Mouse (Mus musculus) liver, postnatal 0 days (tissue): ENCODE results near the gene Slc15a1. TPM values are rescaled to one million over a fixed set of nuclear protein-coding genes. Genes with fewer than 3 reads are reported as not detected.

Experiments used
- ATAC-seq: fragments of 200-750 bp; cut with Nextera tagmentation; 2 replicates; pipeline ENCODE4 v1.8.0; 2017; ENCODE audit warnings: mild to moderate bottlenecking, moderate library complexity
- DNase-seq: peaks from one replicate; pipeline ENCODE4 v3.0.0-alpha.2; 2016
- H3K27ac ChIP-seq: fragments of 300-500 bp; sonication (generic); 2 replicates; pipeline ENCODE4 v1.5.1; 2014; ENCODE audit warnings: antibody characterized with exemption, moderate library complexity, mild to moderate bottlenecking, low read depth
- H3K27me3 ChIP-seq: fragments of 300-500 bp; sonication (generic); 2 replicates; pipeline ENCODE4 v1.6.1; 2014; ENCODE audit warnings: low read length, control low read depth, mixed read lengths; ENCODE audit not compliant: insufficient read depth
- H3K36me3 ChIP-seq: fragments of 300-500 bp; sonication (generic); replicated peaks from 2 replicates; pipeline ENCODE4 v1.6.1; 2014; ENCODE audit warnings: mild to moderate bottlenecking, control low read depth, low read length, moderate library complexity, mixed read lengths; ENCODE audit not compliant: insufficient read depth
- H3K4me1 ChIP-seq: fragments of 300-500 bp; sonication (generic); 2 replicates; pipeline ENCODE4 v1.6.1; 2014; ENCODE audit warnings: antibody characterized with exemption, mild to moderate bottlenecking, control low read depth; ENCODE audit not compliant: insufficient read depth
- H3K4me2 ChIP-seq: fragments of 300-500 bp; sonication (generic); 2 replicates; pipeline ENCODE4 v1.6.1; 2014; ENCODE audit warnings: low read depth, mild to moderate bottlenecking, low read length, moderate library complexity, mixed read lengths
- H3K4me3 ChIP-seq: fragments of 300-500 bp; sonication (generic); 2 replicates; pipeline ENCODE4 v1.5.1; 2014; ENCODE audit warnings: low read depth, low read length
- H3K9ac ChIP-seq: fragments of 300-500 bp; sonication (generic); replicated peaks from 2 replicates; pipeline ENCODE4 v1.6.1; 2014; ENCODE audit warnings: mild to moderate bottlenecking, moderate library complexity
- H3K9me3 ChIP-seq: fragments of 300-500 bp; sonication (generic); 2 replicates; pipeline ENCODE4 v1.6.1; 2016; ENCODE audit warnings: mild to moderate bottlenecking, control low read depth, low read length, mixed read lengths
- CTCF ChIP-seq: sonication (generic); IDR thresholded peaks from 2 replicates; pipeline ENCODE4 v1.5.1; 2016; ENCODE audit warnings: antibody characterized with exemption, low read depth
- EP300 ChIP-seq: IDR thresholded peaks from 2 replicates; pipeline ENCODE4 v1.6.1; 2016; ENCODE audit warnings: antibody characterized with exemption, low read depth, mild to moderate bottlenecking
- WGBS: fragments of 180-500 bp; shearing (Covaris S2); extraction: QIAGEN DNeasy Blood & Tissue Kit; methylation state at CpG from one replicate; pipeline ENCODE4 v1.1.7; 2014; ENCODE audit not compliant: insufficient replicate concordance; 5-methylcytosine and 5-hydroxymethylcytosine counted together
- polyA plus RNA-seq: library from polyadenylated mRNA; unstranded; fragments of >200 nt; fragmentation: Nextera tagmentation; extraction: Ambion mirVana; gene quantifications from 2 replicates; pipeline ENCODE4 v1.2.1, GENCODE M21; 2015

The Slc15a1 gene
- polyA plus RNA-seq, 1 experiment from 2014 or later: not detected

DNA sequence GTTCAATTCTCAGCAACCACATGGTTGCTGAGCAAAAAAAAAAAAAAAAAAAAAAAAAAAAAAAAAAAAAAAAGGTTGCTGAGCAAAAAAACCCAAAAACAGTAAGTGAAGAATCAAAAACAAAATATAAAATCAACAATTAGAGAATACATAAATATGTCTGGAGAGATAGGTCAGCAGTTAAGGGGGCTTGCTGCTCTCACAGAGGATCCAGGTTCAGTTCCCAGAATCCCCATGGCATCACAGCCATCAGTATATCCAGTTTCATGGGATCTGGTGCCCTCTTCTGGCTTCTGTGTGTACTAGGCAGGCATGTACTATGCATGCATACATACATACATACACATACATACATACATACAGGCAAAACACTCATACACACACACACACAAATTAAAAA is 78.3 kb downstream of the Slc15a1 start:
- DNase-seq: peak; percentile 38
- H3K4me1 ChIP-seq: peaks cover 22% of the 10 kb centered on the region
- no peak for ATAC-seq
- H3K4me2 ChIP-seq: no peak overlapping the region
- H3K4me3 ChIP-seq: no peak overlapping the region
- no peaks in the 10 kb centered on the region for H3K36me3 ChIP-seq
- TF ChIP-seq EP300 (no peak), CTCF (peak; percentile 78)
- no peak overlapping the region for H3K9ac ChIP-seq
- no peak overlapping the region for H3K27ac ChIP-seq
- no peaks in the 10 kb centered on the region for H3K9me3 ChIP-seq
- H3K27me3 ChIP-seq: no peaks in the 10 kb centered on the region

DNA sequence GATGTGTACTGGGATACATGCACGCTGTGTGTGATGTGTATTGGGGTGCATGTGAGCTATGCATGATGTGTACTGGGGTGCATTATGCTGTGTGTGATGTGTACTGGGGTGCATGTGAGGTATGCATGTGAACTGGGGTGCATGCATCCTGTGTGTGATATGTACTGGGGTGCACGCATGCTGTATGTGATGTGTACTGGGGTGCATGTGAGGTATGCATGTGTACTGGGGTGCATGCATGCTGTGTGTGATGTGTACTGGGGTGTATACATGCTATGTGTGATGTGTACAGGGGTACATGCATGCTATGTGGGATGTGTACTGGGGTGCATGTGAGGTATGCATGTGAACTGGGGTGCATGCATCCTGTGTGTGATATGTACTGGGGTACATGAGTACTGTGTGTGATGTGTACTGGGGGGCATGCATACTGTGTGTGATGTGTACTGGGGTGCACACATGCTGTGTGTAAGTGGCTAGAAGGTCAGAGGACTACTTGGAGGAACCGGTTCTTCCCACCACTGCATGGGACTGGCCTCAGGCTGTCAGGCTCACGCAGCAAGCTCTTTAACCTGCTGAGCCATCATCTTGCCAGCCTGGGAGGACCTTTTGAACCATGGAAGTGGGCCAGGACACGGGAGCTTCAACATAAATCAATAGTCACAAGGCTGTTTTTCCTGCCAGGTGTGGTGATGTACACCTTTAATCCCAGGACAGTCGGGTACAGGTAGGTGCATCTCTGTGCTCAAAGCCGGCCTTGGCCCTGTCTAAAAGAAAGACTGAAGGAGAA is 79.9 kb downstream of the Slc15a1 start:
- ATAC-seq: peak; percentile 14; the same call in 1 of the 2 replicates

DNA sequence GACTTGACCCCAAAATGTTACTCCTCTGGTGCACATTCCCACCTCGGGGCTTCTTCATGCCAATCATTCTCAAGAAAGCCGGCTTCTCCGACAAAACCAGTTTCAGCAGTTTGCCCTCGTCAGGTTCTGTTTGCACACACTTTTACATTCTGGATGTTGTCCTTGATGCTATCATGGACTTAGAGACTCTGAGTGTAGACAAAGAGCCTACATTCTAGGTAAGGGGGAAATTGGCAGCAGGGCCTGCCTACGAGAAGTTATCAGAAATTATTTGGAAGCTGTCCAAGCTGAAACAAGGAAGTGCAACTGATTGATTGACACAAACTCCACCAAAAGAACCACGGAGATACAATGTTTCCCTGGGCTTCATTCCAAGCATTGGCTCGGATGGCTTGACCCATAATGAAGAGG is 81.7 kb downstream of the Slc15a1 start:
- Histone ChIP-seq H3K27ac (peak overlapping the region; percentile 94), H3K27me3 (no peaks in the 10 kb centered on the region), H3K36me3 (no peaks in the 10 kb centered on the region), H3K4me3 (no peak overlapping the region), H3K4me2 (peak overlapping the region; percentile 66), H3K9ac (peak overlapping the region; percentile 55; the same call in 1 of the 2 replicates), H3K4me1 (peaks cover 24% of the 10 kb centered on the region), H3K9me3 (no peaks in the 10 kb centered on the region)
- WGBS: 9% methylated on average over 7 of the region's 7 CpGs
- TF ChIP-seq EP300 (no peak), CTCF (no peak)
- ATAC-seq: peak; percentile 4; the same call in 1 of the 2 replicates
- DNase-seq: no peak

More for the DNA sequence above, 79.9 kb downstream of the Slc15a1 start:
- H3K27me3 ChIP-seq: no peaks in the 10 kb centered on the region
- peaks cover 24% of the 10 kb centered on the region for H3K4me1 ChIP-seq
- no peaks in the 10 kb centered on the region for H3K36me3 ChIP-seq
- no peak for TF ChIP-seq CTCF
- no peak for TF ChIP-seq EP300
- no peak overlapping the region for H3K27ac ChIP-seq
- no peak overlapping the region for H3K4me3 ChIP-seq
- H3K4me2 ChIP-seq: no peak overlapping the region
- no peaks in the 10 kb centered on the region for H3K9me3 ChIP-seq
- WGBS: 65% methylated on average over 7 of the region's 7 CpGs
- no peak overlapping the region for H3K9ac ChIP-seq
- DNase-seq: peak; percentile 60

DNA sequence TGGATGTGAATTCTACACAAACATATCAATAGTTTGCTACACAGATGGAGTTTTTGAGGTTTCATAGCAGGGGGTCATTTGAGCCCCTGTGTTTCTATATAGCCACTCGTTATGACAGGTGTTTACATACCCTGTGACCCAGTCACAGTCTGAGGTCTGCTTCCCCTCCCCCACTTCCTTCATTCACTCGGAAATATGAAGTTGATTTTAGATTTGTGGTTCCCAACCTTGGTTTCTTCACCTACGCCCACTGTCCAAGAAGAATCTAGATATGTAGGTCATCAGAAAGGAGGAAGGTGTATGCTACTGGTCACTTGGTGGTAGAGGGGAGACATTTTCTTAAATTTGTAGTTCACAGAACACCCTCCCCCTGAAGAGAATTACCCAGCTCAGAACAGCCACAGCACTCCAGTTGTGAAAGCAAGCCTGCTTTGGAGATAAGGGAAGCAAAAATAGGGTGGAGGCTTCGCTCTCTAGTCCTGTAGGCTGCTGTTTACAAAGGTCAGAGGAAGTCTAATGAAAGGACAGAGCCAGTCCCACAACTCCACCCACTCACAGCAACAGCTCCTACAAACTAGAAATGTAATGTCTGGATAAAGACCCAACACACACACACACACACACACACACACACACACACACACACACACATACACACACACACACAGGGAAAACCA is 82.2 kb downstream of the Slc15a1 start:
- H3K4me3 ChIP-seq: peak overlapping the region; percentile 17; the same call in 1 of the 2 replicates
- H3K4me2 ChIP-seq: peak overlapping the region; percentile 66
- H3K36me3 ChIP-seq: no peaks in the 10 kb centered on the region
- ATAC-seq: peak; percentile 91
- 12% methylated on average over 4 of the region's 4 CpGs for WGBS
- TF ChIP-seq CTCF: no peak
- TF ChIP-seq EP300: peak; percentile 70
- peak overlapping the region; percentile 55 for H3K9ac ChIP-seq
- peak overlapping the region; percentile 94 for H3K27ac ChIP-seq
- no peaks in the 10 kb centered on the region for H3K9me3 ChIP-seq
- no peaks in the 10 kb centered on the region for H3K27me3 ChIP-seq
- H3K4me1 ChIP-seq: peaks cover 24% of the 10 kb centered on the region
- peak; percentile 52 for DNase-seq

DNA sequence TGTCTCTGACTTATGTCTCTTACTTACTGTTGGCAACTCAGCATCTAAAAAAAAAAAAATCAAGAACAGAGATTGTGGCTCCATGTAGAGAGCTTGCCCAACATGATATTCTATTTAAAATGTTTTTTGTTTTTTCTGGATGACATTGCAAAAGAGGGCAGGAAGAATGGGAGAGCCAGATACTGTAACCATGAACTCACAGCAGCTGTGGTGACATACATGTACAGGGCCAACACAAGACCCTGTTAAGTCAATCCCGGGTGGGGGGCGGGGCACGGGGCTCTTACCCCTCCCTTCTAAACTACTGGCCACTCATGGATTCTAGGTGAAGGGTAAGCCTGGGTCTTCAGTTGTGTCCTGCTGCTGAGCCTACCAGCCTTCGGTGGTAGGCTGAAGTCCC is 83.1 kb downstream of the Slc15a1 start:
- H3K36me3 ChIP-seq: no peaks in the 10 kb centered on the region

DNA sequence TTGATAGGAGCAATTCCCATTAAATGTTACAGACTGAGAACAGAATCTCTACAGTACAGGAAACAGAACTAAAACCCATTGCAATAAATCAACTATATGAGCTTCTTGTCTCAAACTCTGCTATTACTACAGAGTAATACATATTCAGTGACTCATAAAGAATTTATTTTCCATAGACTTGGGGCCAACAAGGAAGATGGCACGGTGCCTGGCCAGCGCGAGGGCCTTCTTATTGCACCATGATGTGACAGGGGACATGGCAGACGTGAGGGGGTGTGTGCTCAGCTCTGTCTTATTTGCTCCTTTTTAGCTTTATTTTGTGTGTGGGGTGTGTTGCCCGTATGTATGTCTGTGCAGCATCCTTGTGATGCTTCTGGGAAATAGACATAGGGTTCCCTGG is 87.5 kb downstream of the Slc15a1 start:
- H3K36me3 ChIP-seq: no peaks in the 10 kb centered on the region
- no peak overlapping the region for H3K27ac ChIP-seq
- no peak for ATAC-seq
- no peak overlapping the region for H3K4me3 ChIP-seq
- no peak overlapping the region for H3K9ac ChIP-seq
- DNase-seq: no peak
- H3K27me3 ChIP-seq: no peaks in the 10 kb centered on the region
- no peak overlapping the region for H3K4me2 ChIP-seq
- no peaks in the 10 kb centered on the region for H3K9me3 ChIP-seq
- peaks cover 9% of the 10 kb centered on the region for H3K4me1 ChIP-seq
- 74% methylated on average over 5 of the region's 5 CpGs for WGBS
- TF ChIP-seq CTCF (no peak), EP300 (no peak)

More for the DNA sequence above, 83.1 kb downstream of the Slc15a1 start:
- H3K9ac ChIP-seq: no peak overlapping the region
- no peak overlapping the region for H3K4me3 ChIP-seq
- H3K9me3 ChIP-seq: no peaks in the 10 kb centered on the region
- H3K4me1 ChIP-seq: peaks cover 24% of the 10 kb centered on the region
- H3K27me3 ChIP-seq: no peaks in the 10 kb centered on the region
- WGBS: 58% methylated on average over 4 of the region's 4 CpGs
- TF ChIP-seq CTCF: no peak
- no peak for TF ChIP-seq EP300
- ATAC-seq (peak; percentile 65), DNase-seq (peak; percentile 43)
- H3K27ac ChIP-seq: peak overlapping the region; percentile 94
- H3K4me2 ChIP-seq: peak overlapping the region; percentile 66
